In the genomic region with DNA sequence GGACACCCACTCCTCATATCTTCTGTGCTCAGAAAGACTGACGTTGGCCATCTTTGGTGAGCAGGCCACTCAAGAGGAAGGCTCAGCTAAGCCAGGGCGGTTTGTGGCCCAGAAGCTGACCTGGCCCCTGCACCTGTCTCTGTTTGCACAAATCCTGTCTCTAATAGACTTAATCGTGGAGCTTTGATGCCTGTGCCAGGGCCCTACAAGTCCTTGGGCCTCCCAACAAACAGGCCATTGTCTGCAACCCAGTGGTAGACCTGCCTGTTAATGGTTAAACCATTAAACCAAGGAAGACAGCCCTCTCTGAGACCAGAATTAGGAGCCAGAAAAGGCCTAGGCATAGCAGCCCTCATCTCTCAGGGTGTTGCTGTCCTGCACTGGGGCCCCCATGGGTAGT, we compare ENCODE assay signal across 13 mouse cellular contexts.
"Had no signal": no experiment of that assay in that cellular context is flagged by ENCODE, and none has a peak within 500 bp of the region (broad histone marks: within the 10 kb centered on the region; RNA-seq: fewer than 3 reads in every experiment).

No protein-coding gene starts in this region.

- H3K9ac ChIP-seq: hindbrain, embryonic 15.5 days; limb, embryonic 15.5 days; liver, embryonic 12.5 days; midbrain, embryonic 12.5 days had no signal

- H3K27ac ChIP-seq: hindbrain, embryonic 15.5 days; kidney, postnatal 0 days; limb, embryonic 15.5 days; liver, embryonic 12.5 days; midbrain, embryonic 12.5 days had no signal

- H3K9me3 ChIP-seq: hindbrain, embryonic 15.5 days; limb, embryonic 15.5 days; liver, embryonic 12.5 days; midbrain, embryonic 12.5 days had no signal

- H3K4me1 ChIP-seq: hindbrain, embryonic 15.5 days; limb, embryonic 15.5 days; liver, embryonic 12.5 days; midbrain, embryonic 12.5 days had no signal

- H3K4me2 ChIP-seq: hindbrain, embryonic 15.5 days; limb, embryonic 15.5 days; liver, embryonic 12.5 days; midbrain, embryonic 12.5 days had no signal

- H3K4me3 ChIP-seq: hindbrain, embryonic 15.5 days; limb, embryonic 15.5 days; liver, embryonic 12.5 days; midbrain, embryonic 12.5 days had no signal

- DNase-seq: kidney, adult 8-10 months; kidney, postnatal 36 days; layer of hippocampus, adult 9-11 months; layer of hippocampus, postnatal 36 days; lung, postnatal 14 days; right cerebral cortex, postnatal 14 days; thymus, adult 18-20 months; thymus, postnatal 25 days had no signal

- H3K36me3 ChIP-seq: hindbrain, embryonic 15.5 days; limb, embryonic 15.5 days; liver, embryonic 12.5 days; midbrain, embryonic 12.5 days had no signal

- H3K27me3 ChIP-seq: hindbrain, embryonic 15.5 days; limb, embryonic 15.5 days; midbrain, embryonic 12.5 days had no signal

- ATAC-seq: liver, embryonic 12.5 days had no signal
